Mouse (Mus musculus) heart, adult 8-10 months (tissue): ENCODE results near the gene Senp1. TPM values are rescaled to one million over a fixed set of nuclear protein-coding genes. Genes with fewer than 3 reads are reported as not detected.
A peak's percentile ranks its signal among the peaks of the same experiment; 100 is the strongest.

Experiments
- DNase-seq: peaks from one replicate; pipeline ENCODE4 v3.0.0; 2022; ENCODE audit warnings: low spot score
- total RNA-seq, 4 experiments: library from RNA; stranded (reverse); gene quantifications; 2 replicates each; pipeline ENCODE4 v1.2.4; 2022

Senp1 gene
- total RNA-seq, 4 experiments from 2014 or later = 8.4 to 9.5 (median 8.7) TPM

- DNase-seq = no peak
These were observed 90.3 kb downstream of the Senp1 start for GRCm38 (mm10) chr15:98002991-98003821.

GRCm38 (mm10) chr15:98002113-98002990, 91.2 kb downstream of the Senp1 start:
- DNase-seq = no peak

- DNase-seq = no peak
These were observed 92.0 kb downstream of the Senp1 start for GRCm38 (mm10) chr15:98001321-98002112.

GRCm38 (mm10) chr15:97999991-98000390, 93.6 kb downstream of the Senp1 start:
- DNase-seq = no peak

- no peak for DNase-seq
These were observed 94.0 kb downstream of the Senp1 start for GRCm38 (mm10) chr15:97999546-97999945.

- no peak for DNase-seq
These were observed 96.8 kb downstream of the Senp1 start for GRCm38 (mm10) chr15:97996716-97997256.

- peak; percentile 80 for DNase-seq
These were observed 100.7 kb downstream of the Senp1 start for GRCm38 (mm10) chr15:97992712-97993286.

- no peak for DNase-seq
These were observed 101.4 kb downstream of the Senp1 start for GRCm38 (mm10) chr15:97992027-97992711.

GRCm38 (mm10) chr15:97991285-97991895, 102.2 kb downstream of the Senp1 start:
- DNase-seq = no peak

GRCm38 (mm10) chr15:97990721-97991120, 102.8 kb downstream of the Senp1 start:
- no peak for DNase-seq

- DNase-seq = no peak
These were observed 103.4 kb downstream of the Senp1 start for GRCm38 (mm10) chr15:97990124-97990523.

- no peak for DNase-seq
These were observed 104.0 kb downstream of the Senp1 start for GRCm38 (mm10) chr15:97989544-97989943.

Other genes with a start within 250 kb of the Senp1 start
- gene Hdac7, start 249.2 kb downstream of the Senp1 start, total RNA-seq = 10 to 100 TPM; 22.9 to 29.0 (median 26.5) TPM
- 1 to 10 TPM in 3 of 4 experiments, under 1 TPM in 1; 0.98 to 1.6 (median 1.4) TPM for gene Vdr, start 183.1 kb downstream of the Senp1 start, total RNA-seq
- 10 to 100 TPM; 12.8 to 17.9 (median 14.9) TPM for gene Tmem106c, start 129.5 kb downstream of the Senp1 start, total RNA-seq
- gene Col2a1, start 89.0 kb downstream of the Senp1 start, total RNA-seq = under 1 TPM in 2 of 4 experiments, not detected in 2; 0.06 to 0.19 TPM
- gene Pfkm, start 1.2 kb downstream of the Senp1 start, total RNA-seq = 1,000 to 10,000 TPM in 1 of 4 experiments, 100 to 1,000 TPM in 3; 958 to 1,060 (median 998) TPM
- gene Asb8, start 71.9 kb upstream of the Senp1 start, total RNA-seq = 100 to 1,000 TPM; 116 to 127 (median 119) TPM
- gene Ccdc184, start 73.4 kb upstream of the Senp1 start, total RNA-seq = under 1 TPM; 0.41 to 0.84 (median 0.66) TPM
- not detected for gene Olfr288, start 101.8 kb upstream of the Senp1 start, total RNA-seq
- not detected for gene Gm44579, start 127.2 kb upstream of the Senp1 start, total RNA-seq
- gene Olfr287, start 127.3 kb upstream of the Senp1 start, total RNA-seq = not detected
- not detected for gene Olfr286, start 140.7 kb upstream of the Senp1 start, total RNA-seq
- not detected for gene H1fnt, start 163.5 kb upstream of the Senp1 start, total RNA-seq
- gene Zfp641, start 202.4 kb upstream of the Senp1 start, total RNA-seq = 1 to 10 TPM; 5.4 to 6.8 (median 6.5) TPM
- not detected for gene Olfr285, start 223.6 kb upstream of the Senp1 start, total RNA-seq
- not detected for gene Olfr284, start 247.2 kb upstream of the Senp1 start, total RNA-seq